Mouse (Mus musculus) cerebral cortex, adult 2 months (tissue): Measurements from ENCODE around the gene 5330417H12Rik.

Source experiments
- WGBS: fragments of 180-500 bp; shearing (Covaris S2); methylation state at CpG from one replicate; pipeline ENCODE4 v1.1.7; 2018; 5-methylcytosine and 5-hydroxymethylcytosine counted together

5330417H12Rik gene

GRCm38 (mm10) chr7:107624432-107624831 lies 529 bp downstream of the 5330417H12Rik start:
- 77% methylated on average over 3 of the region's 3 CpGs for WGBS

GRCm38 (mm10) chr7:107620137-107620536 lies 4.8 kb downstream of the 5330417H12Rik start:
- WGBS, result 71% methylated on average over 3 of the region's 3 CpGs

- 66% methylated on average over 4 of the region's 4 CpGs for WGBS
Measured at GRCm38 (mm10) chr7:107619225-107619624, 5.7 kb downstream of the 5330417H12Rik start.

GRCm38 (mm10) chr7:107618028-107618992 lies 6.7 kb downstream of the 5330417H12Rik start:
- WGBS, result 39% methylated on average over 11 of the region's 11 CpGs

GRCm38 (mm10) chr7:107610880-107611279 lies 14.1 kb downstream of the 5330417H12Rik start:
- 88% methylated on average over 5 of the region's 5 CpGs for WGBS

- 93% methylated on average over 2 of the region's 2 CpGs for WGBS
Measured at GRCm38 (mm10) chr7:107609622-107610255, 15.2 kb downstream of the 5330417H12Rik start.

GRCm38 (mm10) chr7:107607766-107608165 lies 17.2 kb downstream of the 5330417H12Rik start:
- 88% methylated on average over 1 of the region's 1 CpGs for WGBS

- 72% methylated on average over 6 of the region's 6 CpGs for WGBS
Measured at GRCm38 (mm10) chr7:107602913-107603312, 22.0 kb downstream of the 5330417H12Rik start.

- 89% methylated on average over 4 of the region's 4 CpGs for WGBS
Measured at GRCm38 (mm10) chr7:107602505-107602904, 22.5 kb downstream of the 5330417H12Rik start.

GRCm38 (mm10) chr7:107600651-107601050 lies 24.3 kb downstream of the 5330417H12Rik start:
- WGBS, result 81% methylated on average over 5 of the region's 5 CpGs

GRCm38 (mm10) chr7:107597956-107598355 lies 27.0 kb downstream of the 5330417H12Rik start:
- WGBS, result 86% methylated on average over 3 of the region's 3 CpGs

- 23% methylated on average over 13 of the region's 13 CpGs for WGBS
Measured at GRCm38 (mm10) chr7:107595426-107595825, 29.5 kb downstream of the 5330417H12Rik start.

GRCm38 (mm10) chr7:107594857-107595402 lies 30.0 kb downstream of the 5330417H12Rik start, which contains the start of gene Ppfibp2:
TSS of gene Ppfibp2 (plus strand) at chr7:107595207.
- under 1% methylated on average over 23 of the region's 24 CpGs for WGBS

GRCm38 (mm10) chr7:107594325-107594856 lies 30.6 kb downstream of the 5330417H12Rik start:
- WGBS, result 2% methylated on average over 16 of the region's 16 CpGs

- 44% methylated on average over 7 of the region's 7 CpGs for WGBS
Measured at GRCm38 (mm10) chr7:107593904-107594303, 31.1 kb downstream of the 5330417H12Rik start.

GRCm38 (mm10) chr7:107592641-107593040 lies 32.3 kb downstream of the 5330417H12Rik start:
- WGBS, result 54% methylated on average over 2 of the region's 2 CpGs

GRCm38 (mm10) chr7:107574276-107574675 lies 50.7 kb downstream of the 5330417H12Rik start:
- WGBS, result 70% methylated on average over 3 of the region's 3 CpGs
